Mouse (Mus musculus) hindbrain, embryonic 13.5 days (tissue): ENCODE results near the gene Man1c1. TPM values are rescaled to one million over a fixed set of nuclear protein-coding genes. Genes with fewer than 3 reads are reported as not detected.
A peak's percentile ranks its signal among the peaks of the same experiment; 100 is the strongest.

Experiments used
- ATAC-seq: fragments of 200-750 bp; cut with Nextera tagmentation; 2 replicates; pipeline ENCODE4 v1.8.0; 2017; ENCODE audit warnings: moderate TSS enrichment; ENCODE audit not compliant: low FRiP score
- H3K27ac ChIP-seq: fragments of 300-500 bp; sonication (generic); 2 replicates; pipeline ENCODE4 v1.5.1; 2015; ENCODE audit warnings: inconsistent platforms, mild to moderate bottlenecking, moderate library complexity
- H3K27me3 ChIP-seq: fragments of 300-500 bp; sonication (generic); 2 replicates; pipeline ENCODE4 v1.6.1; 2015; ENCODE audit warnings: mild to moderate bottlenecking, inconsistent platforms
- H3K36me3 ChIP-seq: fragments of 300-500 bp; sonication (generic); 2 replicates; pipeline ENCODE4 v1.6.1; 2015; ENCODE audit warnings: mild to moderate bottlenecking, inconsistent platforms
- H3K4me1 ChIP-seq: fragments of 300-500 bp; sonication (generic); replicated peaks from 2 replicates; pipeline ENCODE4 v1.6.1; 2015; ENCODE audit warnings: inconsistent platforms
- H3K4me2 ChIP-seq: fragments of 300-500 bp; sonication (generic); 2 replicates; pipeline ENCODE4 v1.6.1; 2015; ENCODE audit warnings: inconsistent platforms, mild to moderate bottlenecking, moderate library complexity
- H3K4me3 ChIP-seq: fragments of 300-500 bp; sonication (generic); 2 replicates; pipeline ENCODE4 v1.5.1; 2015; ENCODE audit warnings: mild to moderate bottlenecking, inconsistent platforms
- H3K9ac ChIP-seq: fragments of 300-500 bp; sonication (generic); 2 replicates; pipeline ENCODE4 v1.6.1; 2015; ENCODE audit warnings: mild to moderate bottlenecking, inconsistent platforms
- H3K9me3 ChIP-seq: fragments of 300-500 bp; sonication (generic); 2 replicates; pipeline ENCODE4 v1.6.1; 2016; ENCODE audit warnings: inconsistent platforms
- WGBS: fragments of 180-500 bp; shearing (Covaris S2); methylation state at CpG from one replicate; pipeline ENCODE4 v1.1.7; 2015; 5-methylcytosine and 5-hydroxymethylcytosine counted together
- polyA plus RNA-seq: library from polyadenylated mRNA; unstranded; fragments of >200 nt; fragmentation: Nextera tagmentation; extraction: Ambion mirVana; gene quantifications from 2 replicates; pipeline ENCODE4 v1.2.1, GENCODE M21; 2015

Gene Man1c1
- polyA plus RNA-seq, 1 experiment from 2014 or later: 3.8 TPM

GRCm38 (mm10) chr4:134594731-134595439 lies 109.2 kb downstream of the Man1c1 start:
- Histone ChIP-seq H3K4me2 (no peak overlapping the region), H3K27me3 (no peaks in the 10 kb centered on the region), H3K4me3 (no peak overlapping the region), H3K36me3 (no peaks in the 10 kb centered on the region), H3K4me1 (peaks cover 29% of the 10 kb centered on the region), H3K9me3 (no peaks in the 10 kb centered on the region), H3K9ac (no peak overlapping the region), H3K27ac (no peak overlapping the region)
- 94% methylated on average over 10 of the region's 10 CpGs for WGBS
- no peak for ATAC-seq

- no peak for ATAC-seq
- 69% methylated on average over 4 of the region's 4 CpGs for WGBS
- peak overlapping the region; percentile 83 for H3K27ac ChIP-seq
Measured at GRCm38 (mm10) chr4:134592442-134592841, 111.6 kb downstream of the Man1c1 start.

DNA sequence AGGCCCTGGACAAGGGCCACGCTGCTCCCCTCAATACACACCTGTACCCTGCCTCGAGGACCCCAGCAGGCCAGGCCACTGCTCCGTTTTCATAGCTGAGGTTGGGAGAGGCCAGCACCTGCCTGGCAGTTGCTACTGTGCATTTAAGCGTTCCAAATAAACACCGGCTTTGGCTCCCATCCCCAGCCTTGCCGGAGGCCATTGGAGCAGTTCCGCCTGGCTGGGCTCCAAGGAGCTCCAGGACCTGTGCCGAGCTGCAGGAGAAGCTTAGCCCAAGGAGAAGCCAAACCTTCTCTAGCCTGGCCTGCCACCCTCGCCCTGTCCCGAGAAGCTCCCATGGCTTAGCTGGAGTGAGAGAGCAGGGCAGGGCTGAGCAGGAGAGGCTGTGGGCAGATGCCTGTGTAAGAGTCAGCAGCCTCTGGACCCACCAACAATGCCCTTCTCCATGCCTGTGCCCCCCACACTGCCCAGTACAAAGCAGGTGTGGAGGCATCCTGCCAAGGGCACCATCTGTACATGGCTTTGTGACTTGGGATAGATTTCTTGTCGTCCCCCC lies 112.5 kb downstream of the Man1c1 start:
- Histone ChIP-seq H3K36me3 (no peaks in the 10 kb centered on the region), H3K27ac (peak overlapping the region; percentile 83), H3K4me2 (no peak overlapping the region; the same call in 1 of the 2 replicates), H3K9me3 (no peaks in the 10 kb centered on the region), H3K4me1 (peaks cover 34% of the 10 kb centered on the region), H3K27me3 (no peaks in the 10 kb centered on the region), H3K4me3 (no peak overlapping the region), H3K9ac (no peak overlapping the region)
- 45% methylated on average over 11 of the region's 11 CpGs for WGBS
- ATAC-seq: peak; percentile 49; the same call in 1 of the 2 replicates

More at GRCm38 (mm10) chr4:134592442-134592841, 111.6 kb downstream of the Man1c1 start:
- Histone ChIP-seq H3K9ac (no peak overlapping the region), H3K27me3 (no peaks in the 10 kb centered on the region), H3K4me2 (no peak overlapping the region), H3K4me1 (peaks cover 34% of the 10 kb centered on the region), H3K36me3 (no peaks in the 10 kb centered on the region), H3K4me3 (no peak overlapping the region), H3K9me3 (no peaks in the 10 kb centered on the region)

DNA sequence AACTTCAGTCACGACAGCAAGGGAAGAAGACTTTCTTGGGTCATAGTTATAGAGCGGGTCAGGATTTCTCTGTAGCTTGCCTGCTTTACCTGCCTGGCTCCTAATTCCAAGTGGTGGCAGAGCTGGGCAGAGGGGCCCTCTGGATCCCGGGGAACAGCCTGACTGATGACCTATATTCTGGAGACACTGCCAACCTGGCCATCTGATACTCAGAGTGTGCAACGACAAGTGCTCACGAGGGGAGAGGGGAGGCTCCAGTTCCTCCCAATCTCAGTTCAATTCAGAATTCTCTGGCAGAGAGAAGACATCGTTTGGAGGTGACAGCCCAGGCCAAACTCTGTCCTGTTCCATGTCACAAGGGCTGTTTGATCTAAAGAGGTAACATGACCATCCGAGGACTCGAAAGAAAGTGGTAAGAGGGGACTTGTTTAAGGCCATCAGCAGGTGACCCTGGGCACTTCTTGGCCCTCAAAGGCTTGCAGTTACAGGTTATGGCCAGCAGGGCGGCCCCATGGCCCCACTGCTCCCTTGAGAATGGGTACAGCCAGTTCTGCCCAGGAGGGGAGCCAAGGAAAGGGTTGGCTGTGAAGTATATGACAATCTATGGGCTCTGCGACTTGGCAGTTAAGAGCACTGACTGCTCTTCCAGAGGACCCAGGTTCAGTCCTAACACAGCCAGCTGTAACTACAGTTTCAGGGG lies 113.7 kb downstream of the Man1c1 start:
- Histone ChIP-seq H3K27me3 (no peaks in the 10 kb centered on the region), H3K36me3 (no peaks in the 10 kb centered on the region), H3K9me3 (no peaks in the 10 kb centered on the region), H3K4me3 (no peak overlapping the region), H3K4me1 (peaks cover 34% of the 10 kb centered on the region), H3K27ac (0 out of 2 replicates have a peak overlapping the region, but pooled peaks have one; percentile 18), H3K9ac (no peak overlapping the region), H3K4me2 (no peak overlapping the region)
- 86% methylated on average over 10 of the region's 10 CpGs for WGBS
- ATAC-seq: no peak

DNA sequence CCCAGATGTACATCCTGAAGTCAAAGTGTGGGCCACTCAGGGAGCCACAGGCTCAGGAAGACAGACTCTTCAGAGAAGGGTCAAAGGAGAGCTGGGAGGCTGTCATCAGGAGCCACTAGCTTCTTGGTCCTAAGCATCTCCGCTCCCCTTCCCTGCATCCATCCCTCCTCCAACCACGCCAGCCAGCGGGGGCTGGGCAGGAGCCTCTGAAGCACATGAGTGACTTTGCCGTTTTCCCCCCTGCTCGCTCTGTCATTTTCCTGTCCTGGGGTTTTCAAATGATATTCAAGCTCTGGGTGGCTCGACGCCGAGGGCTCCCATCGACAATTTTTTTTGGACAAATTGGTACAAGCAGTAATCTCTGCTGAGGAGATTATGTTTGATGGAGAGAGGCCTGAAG lies 114.3 kb downstream of the Man1c1 start:
- no peak for ATAC-seq
- Histone ChIP-seq H3K36me3 (no peaks in the 10 kb centered on the region), H3K27me3 (no peaks in the 10 kb centered on the region), H3K9ac (no peak overlapping the region), H3K9me3 (no peaks in the 10 kb centered on the region), H3K4me1 (peaks cover 34% of the 10 kb centered on the region), H3K4me2 (no peak overlapping the region), H3K27ac (0 out of 2 replicates have a peak overlapping the region, but pooled peaks have one; percentile 18), H3K4me3 (no peak overlapping the region)
- WGBS: 66% methylated on average over 9 of the region's 9 CpGs

- Histone ChIP-seq H3K27ac (no peak overlapping the region), H3K4me2 (no peak overlapping the region), H3K36me3 (no peaks in the 10 kb centered on the region), H3K27me3 (no peaks in the 10 kb centered on the region), H3K4me3 (no peak overlapping the region), H3K9me3 (no peaks in the 10 kb centered on the region), H3K4me1 (peaks cover 34% of the 10 kb centered on the region), H3K9ac (no peak overlapping the region)
- ATAC-seq: no peak
- WGBS: 82% methylated on average over 5 of the region's 5 CpGs
Measured at GRCm38 (mm10) chr4:134588951-134589350, 115.1 kb downstream of the Man1c1 start.

DNA sequence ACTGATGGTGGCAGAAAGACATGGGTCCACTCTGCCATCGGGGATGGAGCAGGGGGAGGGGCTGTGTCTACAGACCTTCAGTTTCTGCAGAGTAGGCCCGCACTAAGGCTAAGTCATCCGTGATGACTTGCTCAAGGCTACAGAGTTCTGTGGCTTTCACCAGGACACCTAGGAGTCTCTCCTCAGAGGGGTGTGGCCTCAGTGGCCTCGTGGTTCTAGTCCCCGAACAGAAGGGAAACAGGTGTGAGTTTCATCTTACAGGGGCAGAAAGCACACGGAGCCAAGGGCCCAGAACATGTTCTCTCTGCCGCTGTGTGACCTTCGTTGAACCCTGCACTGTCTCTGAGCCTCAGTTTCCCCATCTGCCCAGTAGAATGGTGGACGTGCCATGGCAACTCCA lies 115.8 kb downstream of the Man1c1 start:
- ATAC-seq: no peak
- peaks cover 34% of the 10 kb centered on the region for H3K4me1 ChIP-seq
- no peak overlapping the region for H3K4me2 ChIP-seq
- H3K27ac ChIP-seq: no peak overlapping the region
- H3K9ac ChIP-seq: no peak overlapping the region
- H3K36me3 ChIP-seq: no peaks in the 10 kb centered on the region
- 92% methylated on average over 9 of the region's 9 CpGs for whole genome bisulfite sequencing
- H3K27me3 ChIP-seq: no peaks in the 10 kb centered on the region
- no peak overlapping the region for H3K4me3 ChIP-seq
- H3K9me3 ChIP-seq: no peaks in the 10 kb centered on the region

DNA sequence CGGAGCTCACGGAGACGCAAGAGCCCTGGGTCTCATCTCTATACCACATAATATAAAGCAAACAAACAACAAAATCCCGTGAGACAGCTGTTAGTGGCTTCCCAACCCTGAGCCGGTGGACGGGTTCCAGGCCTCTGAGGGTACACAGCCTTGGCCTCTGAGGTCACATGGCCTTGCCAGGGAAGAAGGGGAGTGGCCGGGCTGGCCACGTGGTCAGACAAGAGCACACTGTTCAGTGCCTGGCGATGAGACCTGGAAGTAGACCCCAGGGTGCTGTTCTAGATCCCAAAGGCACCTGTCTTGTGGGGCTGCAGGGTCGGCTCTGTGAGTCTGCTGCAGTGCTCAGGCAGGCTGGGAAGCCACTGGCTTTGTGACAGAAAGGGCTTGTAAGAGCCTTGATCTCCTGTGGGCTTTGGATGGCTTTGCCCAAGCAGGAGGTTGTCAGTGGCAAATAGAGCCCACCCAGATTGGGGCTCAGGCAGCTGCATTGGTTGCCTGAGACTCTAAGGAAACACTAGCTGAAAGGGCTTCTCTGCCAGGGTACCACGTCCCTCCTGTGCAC lies 116.4 kb downstream of the Man1c1 start:
- Histone ChIP-seq H3K27ac (no peak overlapping the region), H3K4me3 (no peak overlapping the region), H3K27me3 (no peaks in the 10 kb centered on the region), H3K4me1 (peaks cover 33% of the 10 kb centered on the region), H3K36me3 (no peaks in the 10 kb centered on the region), H3K9me3 (no peaks in the 10 kb centered on the region), H3K4me2 (no peak overlapping the region), H3K9ac (no peak overlapping the region)
- ATAC-seq: no peak
- WGBS: 60% methylated on average over 11 of the region's 11 CpGs

DNA sequence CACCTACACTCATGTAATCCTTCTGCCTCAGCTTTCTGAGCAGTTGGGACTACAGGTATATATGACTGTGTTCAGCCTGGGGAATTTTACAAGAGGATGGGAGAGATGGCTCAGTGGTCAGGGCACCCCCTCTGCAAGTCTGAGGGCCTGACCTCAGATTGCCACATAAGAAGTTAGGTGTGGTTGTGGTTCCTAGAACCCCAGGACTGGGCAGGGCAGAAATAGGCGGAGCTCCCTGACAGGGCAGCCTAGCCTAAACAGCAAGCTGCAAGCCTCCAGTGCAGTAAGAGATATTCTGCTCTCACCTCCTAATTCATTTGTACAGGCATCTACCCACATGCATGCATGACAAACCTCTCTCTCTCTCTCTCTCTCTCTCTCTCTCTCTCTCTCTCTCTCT lies 117.5 kb downstream of the Man1c1 start:
- Histone ChIP-seq H3K4me3 (no peak overlapping the region), H3K27ac (no peak overlapping the region), H3K36me3 (no peaks in the 10 kb centered on the region), H3K9ac (no peak overlapping the region), H3K27me3 (no peaks in the 10 kb centered on the region), H3K4me1 (peaks cover 26% of the 10 kb centered on the region), H3K9me3 (no peaks in the 10 kb centered on the region), H3K4me2 (no peak overlapping the region)
- WGBS: 100% methylated on average over 1 of the region's 1 CpGs
- no peak for ATAC-seq

DNA sequence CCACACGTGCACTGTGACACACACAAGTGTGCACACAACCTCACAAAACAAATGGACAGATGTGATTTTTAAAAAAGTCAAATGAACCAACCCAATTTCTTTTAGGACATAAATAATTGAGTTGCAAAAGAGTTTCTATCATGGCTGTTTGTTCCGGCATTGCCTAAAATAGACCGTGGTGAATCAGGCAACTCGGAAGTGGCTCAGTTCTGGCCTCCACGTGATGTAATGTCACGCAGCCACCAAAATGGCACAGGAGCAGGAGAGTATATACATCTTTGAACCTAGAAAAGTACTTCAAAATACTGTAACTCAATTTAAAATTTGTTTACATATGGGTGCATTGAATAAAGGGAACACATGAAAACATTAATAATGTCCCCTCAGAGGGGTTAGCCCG lies 118.0 kb downstream of the Man1c1 start:
- H3K4me3 ChIP-seq: no peak overlapping the region
- H3K4me2 ChIP-seq: no peak overlapping the region
- peaks cover 26% of the 10 kb centered on the region for H3K4me1 ChIP-seq
- no peak overlapping the region for H3K9ac ChIP-seq
- WGBS: 77% methylated on average over 7 of the region's 7 CpGs
- no peaks in the 10 kb centered on the region for H3K36me3 ChIP-seq
- H3K27me3 ChIP-seq: 0 out of 2 replicates have a peak, but pooled peaks cover 3% of the 10 kb centered on the region
- no peaks in the 10 kb centered on the region for H3K9me3 ChIP-seq
- no peak overlapping the region for H3K27ac ChIP-seq
- no peak for ATAC-seq

- Histone ChIP-seq H3K27ac (no peak overlapping the region; the same call in 1 of the 2 replicates), H3K36me3 (no peaks in the 10 kb centered on the region), H3K27me3 (0 out of 2 replicates have a peak, but pooled peaks cover 5% of the 10 kb centered on the region), H3K4me2 (no peak overlapping the region), H3K9ac (no peak overlapping the region), H3K9me3 (no peaks in the 10 kb centered on the region), H3K4me1 (peaks cover 42% of the 10 kb centered on the region), H3K4me3 (no peak overlapping the region)
- ATAC-seq: no peak
- WGBS: 76% methylated on average over 3 of the region's 3 CpGs
Measured at GRCm38 (mm10) chr4:134583513-134583912, 120.6 kb downstream of the Man1c1 start.

DNA sequence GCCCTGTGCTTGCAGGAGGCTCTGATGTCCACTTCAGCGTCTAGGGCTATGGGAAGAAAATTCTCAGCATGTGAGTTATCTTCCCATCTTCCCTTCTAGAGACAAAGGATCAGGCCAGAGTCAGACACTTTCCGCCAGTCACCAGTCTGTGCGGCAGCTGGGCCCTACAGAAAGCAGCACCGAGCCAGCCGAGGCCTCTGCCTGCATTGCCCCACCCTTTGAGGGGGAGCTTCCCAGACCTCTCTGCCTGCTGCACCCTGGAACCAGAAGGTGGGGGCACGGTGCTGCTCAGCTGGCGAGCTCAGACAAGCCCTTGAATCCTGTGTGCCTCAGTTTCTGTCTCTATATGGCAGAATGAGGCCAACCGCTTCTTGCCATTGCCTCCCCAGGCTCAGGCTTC lies 122.7 kb downstream of the Man1c1 start:
- 0 out of 2 replicates have a peak, but pooled peaks cover 5% of the 10 kb centered on the region for H3K27me3 ChIP-seq
- H3K36me3 ChIP-seq: no peaks in the 10 kb centered on the region
- peaks cover 38% of the 10 kb centered on the region for H3K4me1 ChIP-seq
- 0 out of 2 replicates have a peak, but pooled peaks have one; percentile 38 for ATAC-seq
- no peak overlapping the region for H3K4me3 ChIP-seq
- no peaks in the 10 kb centered on the region for H3K9me3 ChIP-seq
- peak overlapping the region; percentile 47; the same call in 1 of the 2 replicates for H3K9ac ChIP-seq
- H3K27ac ChIP-seq: peak overlapping the region; percentile 70
- no peak overlapping the region for H3K4me2 ChIP-seq
- 50% methylated on average over 8 of the region's 8 CpGs for WGBS
